Mouse (Mus musculus) urinary bladder, postnatal 36 days (tissue): ENCODE measurements around the gene BC048403.

ENCODE experiments used
- DNase-seq, 2 experiments: peaks; one replicate each; pipeline ENCODE4 v3.0.0; 2022; ENCODE audit warnings: low spot score in 2 of 2, mixed read lengths in 1 of 2

The BC048403 gene

GRCm38 (mm10) chr10:121739548-121740505 is at the start of gene BC048403:
Gene BC048403, plus strand, starts transcription at chr10:121739937.
- peak; percentile 79 to 85 for DNase-seq

GRCm38 (mm10) chr10:121692944-121693579 is 46.7 kb upstream of the BC048403 start:
- no peak for DNase-seq

- DNase-seq = no peak
These were observed 45.2 kb upstream of the BC048403 start for GRCm38 (mm10) chr10:121694567-121694966.

- peak in 1 of 2 experiments; percentile 52 for DNase-seq
These were observed 38.2 kb upstream of the BC048403 start for GRCm38 (mm10) chr10:121701296-121702248.

- peak; percentile 32 to 69 for DNase-seq
These were observed 36.1 kb upstream of the BC048403 start for GRCm38 (mm10) chr10:121703619-121704018.

GRCm38 (mm10) chr10:121704871-121705270 is 34.9 kb upstream of the BC048403 start:
- DNase-seq = peak in 1 of 2 experiments; percentile 18

- DNase-seq = peak in 1 of 2 experiments; percentile 65
These were observed 34.2 kb upstream of the BC048403 start for GRCm38 (mm10) chr10:121705399-121706163.

- no peak for DNase-seq
These were observed 22.9 kb upstream of the BC048403 start for GRCm38 (mm10) chr10:121716862-121717261.

GRCm38 (mm10) chr10:121718896-121719585 is 20.7 kb upstream of the BC048403 start:
- no peak for DNase-seq

GRCm38 (mm10) chr10:121720701-121721100 is 19.0 kb upstream of the BC048403 start:
- DNase-seq = no peak

GRCm38 (mm10) chr10:121726505-121726904 is 13.2 kb upstream of the BC048403 start:
- DNase-seq = no peak

GRCm38 (mm10) chr10:121727151-121727550 is 12.6 kb upstream of the BC048403 start:
- DNase-seq = no peak

GRCm38 (mm10) chr10:121728226-121728625 is 11.5 kb upstream of the BC048403 start:
- no peak for DNase-seq

GRCm38 (mm10) chr10:121731048-121731725 is 8.6 kb upstream of the BC048403 start:
- DNase-seq = no peak

- no peak for DNase-seq
These were observed 7.2 kb upstream of the BC048403 start for GRCm38 (mm10) chr10:121732542-121732941.

- DNase-seq = no peak
These were observed 2.5 kb upstream of the BC048403 start for GRCm38 (mm10) chr10:121737256-121737655.

GRCm38 (mm10) chr10:121742336-121742735 is 2.6 kb downstream of the BC048403 start:
- DNase-seq = no peak

- DNase-seq = no peak
These were observed 10.4 kb downstream of the BC048403 start for GRCm38 (mm10) chr10:121750175-121750574.

- DNase-seq = no peak
These were observed 14.5 kb downstream of the BC048403 start for GRCm38 (mm10) chr10:121754237-121754636.

GRCm38 (mm10) chr10:121755822-121756221 is 16.1 kb downstream of the BC048403 start:
- DNase-seq = no peak
